Mouse (Mus musculus): ENCODE results near the gene Col11a2.
"Not testable (repeated sequence)": the region's sequence is repeated elsewhere in the genome, so short reads cannot be mapped to it uniquely, and the experiment has no call there.

The Col11a2 gene

DNA sequence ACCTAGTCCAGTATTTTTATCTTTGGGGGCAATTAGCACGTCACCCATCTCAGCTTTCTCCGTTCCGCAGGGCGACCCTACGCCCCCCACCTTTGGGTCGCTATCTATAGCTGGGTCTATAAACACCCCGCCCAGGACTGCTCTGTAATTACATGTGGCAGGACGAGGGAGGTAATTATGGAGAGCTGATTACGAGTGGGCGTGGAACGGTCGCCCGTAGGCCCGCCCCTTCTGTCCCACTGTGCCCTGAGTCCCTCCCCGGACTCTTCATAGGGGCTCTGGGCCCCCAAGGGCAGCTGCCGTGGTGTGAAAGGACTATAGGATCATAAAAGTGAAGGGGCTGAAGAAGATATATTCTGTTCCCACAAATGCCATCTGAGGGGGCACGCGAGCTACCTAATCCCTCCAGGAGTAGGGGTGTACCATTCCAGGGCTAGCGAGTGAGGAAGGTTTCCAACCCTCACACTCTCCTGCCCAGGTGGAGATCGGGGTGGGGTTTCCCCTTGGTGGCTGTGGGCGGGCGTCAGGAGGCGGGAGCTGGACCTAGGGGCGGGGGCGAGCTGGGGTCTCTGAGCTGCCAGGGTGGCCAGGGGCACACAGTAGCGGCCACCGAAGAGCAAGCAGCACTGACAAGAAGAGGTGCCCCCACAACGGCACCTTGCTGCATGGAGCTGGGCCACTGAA is at the start of gene Col11a2:
Gene Col11a2, plus strand, starts transcription at position 560 of the 684 bp plus-strand sequence.
- DNase-seq (ENCODE audit: low spot score in 2 of 2), result peak; percentile 45 to 46

DNA sequence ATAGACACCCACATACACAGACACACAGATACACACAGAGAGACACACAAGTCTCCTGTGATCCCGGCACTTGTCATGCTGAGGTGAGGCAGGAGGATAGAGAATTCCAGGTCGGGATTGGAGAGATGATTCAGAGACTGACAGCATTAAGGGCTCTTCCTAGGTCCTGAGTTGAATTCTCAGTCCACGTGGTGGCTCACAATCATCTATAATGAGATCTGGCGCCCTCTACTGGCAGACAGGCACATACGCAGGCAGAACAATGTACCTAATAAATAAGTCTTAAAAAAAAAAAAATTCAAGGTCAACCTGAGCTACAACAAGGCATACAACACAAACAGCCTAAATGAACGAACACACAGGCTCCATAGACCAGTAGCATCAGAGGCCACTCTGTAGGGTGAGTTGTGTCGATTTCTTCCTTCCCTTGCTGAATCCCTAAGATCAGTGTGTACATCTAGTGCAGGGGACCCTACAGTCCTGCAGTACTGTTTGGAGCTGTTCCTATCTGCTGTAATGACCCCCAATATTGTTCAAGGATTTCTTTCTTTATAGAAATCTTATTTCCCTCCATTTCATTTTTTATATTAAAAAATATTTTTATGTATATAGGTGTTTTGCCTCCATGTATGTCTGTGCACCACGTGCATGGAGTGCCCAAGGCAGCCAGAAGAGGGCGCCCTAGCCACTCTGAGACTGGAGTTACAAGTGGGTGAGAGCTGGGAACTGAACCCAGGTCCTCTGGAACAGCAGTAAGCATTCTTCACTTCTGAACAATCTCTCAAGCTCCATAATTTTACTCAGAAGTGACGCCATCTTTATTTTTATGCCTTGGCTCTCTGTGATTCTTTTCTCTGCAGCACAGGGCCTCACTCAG is 47.2 kb upstream of the Col11a2 start:
- DNase-seq (ENCODE audit: low spot score in 2 of 2), result peak in 1 of 2 experiments; percentile 47

DNA sequence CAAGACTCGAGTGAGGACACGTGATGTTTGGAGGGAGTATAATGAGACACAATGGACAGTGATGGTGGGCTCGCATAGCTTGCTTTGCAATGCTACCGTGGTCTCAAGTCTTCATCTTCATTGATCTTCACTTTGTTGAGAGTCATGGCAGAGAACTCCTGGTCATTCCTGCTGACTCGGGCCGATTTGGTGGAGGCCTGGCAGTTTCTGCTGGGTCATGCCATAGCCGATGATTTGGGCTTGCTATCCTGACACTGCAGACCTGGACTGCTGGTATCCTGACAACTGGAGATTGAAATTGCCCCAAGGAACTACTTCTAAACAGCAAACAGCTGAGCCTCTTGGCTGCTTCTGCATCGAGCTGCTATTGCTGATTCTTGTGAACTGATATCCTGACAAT is 44.3 kb upstream of the Col11a2 start:
- no peak for DNase-seq (ENCODE audit: low spot score in 2 of 2)

DNA sequence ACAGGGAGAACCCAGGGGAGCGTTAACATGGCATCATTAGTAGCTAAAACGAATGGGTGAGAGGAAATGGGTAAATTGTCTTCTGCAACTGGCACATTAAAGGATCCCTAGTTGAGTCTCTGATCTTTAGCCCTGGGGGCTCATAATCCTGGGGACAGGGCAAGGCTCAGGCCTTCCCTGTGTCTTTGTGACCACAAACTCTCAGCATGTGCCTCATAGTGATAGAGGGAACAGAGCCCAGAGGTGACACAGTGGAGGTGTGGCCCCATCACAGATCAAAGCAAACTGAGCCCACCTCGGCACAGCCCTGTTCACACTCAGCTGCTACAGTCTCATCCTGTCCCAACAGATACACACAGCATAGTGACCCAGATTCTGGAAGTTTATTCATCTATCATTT is 43.6 kb upstream of the Col11a2 start:
- no peak for DNase-seq (ENCODE audit: low spot score in 2 of 2)

DNA sequence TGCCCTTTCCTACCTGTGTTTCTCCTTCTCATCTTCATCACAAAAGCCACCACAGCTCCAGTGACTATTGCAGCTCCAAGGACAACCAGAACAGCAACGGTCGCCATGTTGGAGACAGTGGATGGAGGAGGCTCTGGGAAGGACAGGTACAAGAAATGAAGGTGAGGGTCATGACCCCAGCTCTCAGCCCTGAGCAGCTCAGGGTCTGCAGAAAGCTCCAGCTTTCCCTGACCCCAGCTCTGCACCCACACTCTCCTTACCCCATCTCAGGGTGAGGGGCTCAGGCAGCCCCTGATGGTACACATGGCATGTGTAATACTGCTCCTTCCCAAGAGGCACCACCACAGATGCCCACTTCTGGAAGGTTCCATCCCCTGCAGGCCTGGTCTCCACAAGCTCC is 42.2 kb upstream of the Col11a2 start:
- DNase-seq (ENCODE audit: low spot score in 2 of 2), result not testable (repeated sequence)

DNA sequence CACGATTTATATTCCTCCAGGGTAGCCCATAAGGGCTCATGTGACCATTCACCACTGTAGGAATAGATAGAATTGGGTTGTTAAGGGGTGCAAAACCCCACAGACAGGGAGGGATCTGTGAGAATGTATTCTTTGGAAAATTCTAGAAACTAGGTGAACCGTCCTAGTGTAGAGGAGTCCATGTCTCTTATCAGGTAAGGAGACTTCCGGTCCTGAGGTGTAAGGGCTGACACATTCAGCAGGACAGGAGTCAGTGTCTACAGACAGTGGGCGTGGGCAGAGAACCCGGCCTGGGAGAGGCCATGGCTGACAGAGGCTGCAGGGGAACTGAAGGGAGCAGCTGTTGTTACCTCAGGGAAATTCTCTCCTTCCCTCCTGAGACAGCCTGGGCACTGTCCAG is 40.5 kb upstream of the Col11a2 start:
- DNase-seq (ENCODE audit: low spot score in 2 of 2), result not testable (repeated sequence)

DNA sequence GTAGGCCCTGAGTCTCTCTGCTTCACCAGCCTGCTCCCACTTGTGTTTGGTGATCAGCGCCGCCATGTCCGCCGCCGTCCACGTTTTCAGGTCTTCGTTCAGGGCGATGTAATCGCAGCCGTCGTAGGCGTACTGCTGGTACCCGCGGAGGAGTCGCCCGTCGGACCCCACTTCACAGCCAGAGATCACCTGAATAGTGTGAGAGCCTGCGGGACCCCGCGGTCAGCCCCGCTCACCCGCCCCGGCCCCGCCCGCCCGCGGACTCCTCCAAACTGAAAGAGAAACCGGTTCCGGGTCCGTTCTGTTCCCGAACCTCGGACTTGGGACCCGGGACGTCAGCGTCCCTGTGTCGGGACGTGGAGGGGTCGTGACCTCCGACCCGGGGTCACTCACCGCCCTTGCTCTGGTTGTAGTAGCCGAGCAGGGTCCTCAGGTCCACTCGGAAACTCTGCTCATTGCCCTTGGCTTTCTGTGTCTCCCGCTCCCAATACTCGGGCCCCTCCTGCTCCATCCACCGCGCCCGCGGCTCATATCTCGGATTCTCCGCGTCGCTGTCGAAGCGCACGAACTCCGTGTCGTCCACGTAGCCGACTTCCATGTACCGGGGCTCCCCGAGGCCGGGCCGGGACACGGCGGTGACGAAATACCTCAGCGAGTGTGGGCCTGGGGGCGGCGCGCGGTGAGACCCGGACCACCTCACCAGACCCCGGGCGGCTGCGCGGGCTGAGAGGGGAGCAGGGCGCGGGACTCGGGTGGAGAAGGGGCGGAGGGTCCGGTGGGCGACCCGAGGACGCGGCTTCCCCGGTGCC is 39.7 kb upstream of the Col11a2 start:
- DNase-seq (ENCODE audit: low spot score in 2 of 2), result peak in 1 of 2 experiments; percentile 46

DNA sequence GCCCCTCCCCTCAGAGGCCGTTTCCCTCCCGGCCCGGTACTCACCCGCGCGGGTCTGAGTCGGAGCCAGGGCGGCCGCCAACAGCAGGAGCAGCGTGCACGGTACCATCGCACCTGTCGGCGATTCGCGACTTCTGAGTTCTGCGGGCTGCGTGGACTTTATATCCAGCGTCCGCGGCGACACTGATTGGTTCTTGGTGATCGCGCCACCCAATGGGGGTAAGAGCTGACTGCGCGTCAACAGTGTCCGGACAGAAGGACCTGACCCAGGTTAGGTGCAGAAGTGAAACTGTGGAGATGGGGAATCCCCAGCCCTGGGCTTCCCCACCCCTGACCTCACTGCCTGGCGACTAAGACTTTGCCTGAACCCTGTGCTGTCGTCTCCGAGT is 39.1 kb upstream of the Col11a2 start, which contains the start of gene H2-K1:
Gene H2-K1, minus strand, starts transcription at position 198 of the 388 bp plus-strand sequence.
- DNase-seq (ENCODE audit: low spot score in 2 of 2), result peak; percentile 80 to 82

DNA sequence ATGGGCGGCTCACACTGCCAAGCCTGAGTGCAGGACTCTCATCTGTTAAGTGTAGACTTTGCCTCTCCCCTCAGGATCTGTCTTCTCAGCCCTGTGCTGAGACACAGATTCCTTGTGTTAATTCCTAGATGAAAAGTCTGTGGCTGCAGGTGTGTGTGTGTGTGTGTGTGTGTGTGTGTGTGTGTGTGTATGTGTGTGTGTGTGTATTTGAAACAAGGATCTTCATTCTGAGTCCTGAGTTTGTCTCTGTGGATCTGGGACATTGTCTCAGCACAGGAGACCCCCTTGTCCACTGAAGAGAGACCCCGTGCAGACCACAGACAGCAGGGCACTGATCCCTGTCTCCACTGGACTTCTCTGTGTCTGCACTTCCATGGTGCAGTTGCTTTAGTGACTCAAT is 38.4 kb upstream of the Col11a2 start:
- DNase-seq (ENCODE audit: low spot score in 2 of 2), result not testable (repeated sequence)

DNA sequence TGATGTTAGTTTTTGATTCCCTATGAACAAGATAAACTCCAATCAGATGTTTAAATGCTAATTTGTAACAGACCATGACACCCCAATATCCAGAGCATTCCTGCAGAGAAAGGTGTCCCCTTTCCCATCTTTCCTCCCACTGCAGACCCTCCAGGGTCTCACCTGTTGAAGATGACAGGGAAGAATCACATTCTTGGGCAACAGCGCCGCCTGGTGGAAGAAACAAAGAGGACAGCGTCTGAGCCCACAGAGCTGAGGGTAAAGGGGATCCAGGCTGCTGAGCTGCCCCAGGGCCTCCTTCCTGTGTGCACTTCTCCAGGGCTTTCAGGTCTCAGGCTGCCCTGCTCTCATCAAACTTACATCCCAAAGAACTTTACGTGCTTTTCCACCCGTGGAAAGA is 35.8 kb upstream of the Col11a2 start:
- DNase-seq (ENCODE audit: low spot score in 2 of 2), result no peak

DNA sequence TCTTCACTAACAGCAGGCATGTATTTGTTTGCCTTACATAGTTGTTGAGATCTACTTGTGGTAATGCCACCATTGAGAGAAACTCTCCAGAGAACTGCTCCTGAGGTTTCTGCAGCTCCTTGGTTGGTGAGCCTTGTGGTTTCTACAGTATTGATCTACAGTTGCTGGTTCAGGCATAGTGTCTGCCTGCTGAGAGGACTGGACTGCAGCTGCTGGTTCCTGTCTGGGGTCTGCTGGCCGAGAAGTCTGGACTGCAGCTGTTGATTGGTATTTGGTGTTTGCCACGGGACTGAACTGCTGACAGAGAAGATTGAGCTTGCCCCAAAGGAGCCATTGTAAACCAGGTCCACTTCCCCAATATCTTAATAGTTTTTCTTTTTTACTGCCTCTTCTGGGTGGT is 32.7 kb upstream of the Col11a2 start:
- DNase-seq (ENCODE audit: low spot score in 2 of 2), result no peak

DNA sequence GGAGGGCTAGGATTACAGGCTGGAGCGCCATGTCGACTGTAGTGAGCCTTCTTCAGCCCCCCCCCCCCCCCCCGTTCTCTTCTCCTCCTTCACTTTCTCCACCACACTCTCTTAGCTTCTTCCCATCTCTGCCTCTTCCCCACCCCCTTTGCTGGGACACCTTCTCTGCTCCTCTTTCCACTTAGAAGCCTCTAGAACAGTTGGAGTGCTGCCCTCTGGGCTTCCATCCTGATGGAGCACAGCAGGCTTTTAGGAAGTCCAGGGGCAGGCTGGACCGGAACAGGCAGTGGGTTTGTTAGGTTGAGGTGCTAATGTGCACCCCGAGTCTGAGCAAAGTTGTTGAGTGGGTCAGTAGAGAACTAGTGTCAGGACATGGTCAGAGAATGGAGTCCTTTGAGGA is 29.1 kb upstream of the Col11a2 start:
- no peak for DNase-seq (ENCODE audit: low spot score in 2 of 2)

DNA sequence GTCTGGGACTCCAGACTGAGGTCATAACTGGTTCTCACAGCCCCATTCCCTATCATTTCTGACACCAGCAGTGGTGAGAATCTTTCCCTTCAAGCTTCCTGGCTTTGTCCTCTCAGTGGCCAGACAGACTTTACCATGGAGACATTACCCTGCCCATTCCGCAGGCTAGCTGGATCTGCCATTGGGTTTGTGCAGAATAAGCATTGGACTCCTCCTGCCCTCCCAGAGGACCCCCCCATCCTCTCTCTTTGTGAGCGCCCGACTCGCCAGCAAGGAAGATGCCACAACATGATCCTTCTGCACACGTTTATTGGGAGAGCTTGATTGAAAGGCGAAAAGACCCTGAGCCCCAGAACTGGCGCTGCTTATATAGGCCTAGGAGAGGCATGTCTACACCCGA is 25.8 kb upstream of the Col11a2 start:
- DNase-seq (ENCODE audit: low spot score in 2 of 2), result peak in 1 of 2 experiments; percentile 14

DNA sequence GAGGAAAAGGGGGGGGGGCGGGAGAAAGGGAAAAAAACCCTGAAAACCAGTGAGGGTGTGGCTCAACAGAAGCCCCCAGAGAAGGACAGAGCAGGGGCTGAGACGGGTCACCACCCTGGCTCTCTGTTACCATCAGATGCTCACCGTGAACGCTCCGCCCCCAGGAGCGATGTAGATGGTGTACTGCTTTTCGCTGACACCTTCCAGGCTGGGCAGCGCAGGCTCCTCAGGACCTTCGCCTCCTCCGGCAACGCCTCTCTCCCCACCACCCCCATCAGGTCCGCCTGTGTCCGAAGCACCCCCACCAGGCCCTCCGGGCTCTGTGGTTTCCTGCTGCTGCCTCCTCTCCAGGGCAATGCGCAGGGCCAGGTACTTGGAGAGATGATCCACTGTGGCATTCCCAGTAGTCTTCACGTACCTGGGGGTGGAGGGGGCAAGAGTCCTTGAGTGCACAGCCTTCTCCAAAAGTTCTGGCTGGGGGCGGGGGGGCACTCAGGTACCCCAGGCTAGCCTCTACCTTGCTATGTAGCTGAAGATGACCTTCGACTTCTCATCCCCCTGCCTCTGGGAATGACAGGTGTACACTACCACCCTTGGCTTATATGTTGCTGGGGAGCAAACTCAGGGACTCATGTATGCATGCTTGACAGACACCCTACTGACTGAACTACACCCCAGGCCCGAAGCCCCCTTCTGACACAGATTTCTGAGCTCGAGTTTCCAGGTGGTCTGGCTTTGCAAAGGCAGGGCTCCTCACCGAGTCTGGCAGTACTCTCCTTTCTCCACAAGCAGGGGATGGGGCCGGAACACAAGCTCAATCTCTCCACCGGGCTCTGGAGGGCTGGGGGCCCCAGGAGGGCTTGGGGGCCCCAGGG is 17.5 kb upstream of the Col11a2 start:
- DNase-seq (ENCODE audit: low spot score in 2 of 2), result peak in 1 of 2 experiments; percentile 24

DNA sequence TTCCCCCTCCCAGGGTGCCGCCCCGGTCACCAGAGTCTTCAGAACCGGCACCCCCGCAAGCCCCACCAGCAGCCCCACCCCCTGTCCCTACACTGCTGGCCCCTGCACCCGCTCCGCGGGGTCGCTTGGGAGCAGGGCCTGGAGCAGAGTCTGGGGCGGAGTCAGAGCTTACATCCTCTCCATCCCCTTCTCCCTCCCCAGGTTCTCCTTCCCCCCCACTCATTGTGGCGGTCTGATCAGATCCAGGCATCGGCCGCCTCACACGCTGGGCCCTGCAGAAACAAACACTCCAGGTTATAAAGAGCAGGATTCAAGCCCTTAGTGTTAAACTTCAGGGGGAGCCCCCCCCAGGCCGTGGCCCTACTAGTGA is 16.8 kb upstream of the Col11a2 start:
- no peak for DNase-seq (ENCODE audit: low spot score in 2 of 2)

DNA sequence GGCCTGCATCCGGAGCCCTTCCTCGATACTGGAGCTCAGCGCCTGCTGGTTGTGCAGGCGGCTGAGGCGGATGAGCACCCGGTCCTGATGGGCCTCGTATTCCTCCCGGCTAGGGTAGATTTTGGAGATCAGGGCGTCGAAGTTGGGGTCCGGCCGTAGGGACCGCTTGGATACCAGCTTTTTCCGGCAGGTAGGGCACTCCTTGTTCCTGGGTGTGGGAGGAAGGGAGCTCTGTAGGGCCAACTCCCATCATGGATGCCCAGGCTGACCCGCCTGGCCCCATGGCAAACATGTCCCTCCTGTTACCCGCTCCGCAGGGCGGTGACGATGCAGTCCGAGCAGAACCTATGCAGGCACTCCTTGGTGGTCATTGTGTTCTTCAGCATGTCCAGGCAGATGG is 16.2 kb upstream of the Col11a2 start:
- peak; percentile 36 to 42 for DNase-seq (ENCODE audit: low spot score in 2 of 2)

DNA sequence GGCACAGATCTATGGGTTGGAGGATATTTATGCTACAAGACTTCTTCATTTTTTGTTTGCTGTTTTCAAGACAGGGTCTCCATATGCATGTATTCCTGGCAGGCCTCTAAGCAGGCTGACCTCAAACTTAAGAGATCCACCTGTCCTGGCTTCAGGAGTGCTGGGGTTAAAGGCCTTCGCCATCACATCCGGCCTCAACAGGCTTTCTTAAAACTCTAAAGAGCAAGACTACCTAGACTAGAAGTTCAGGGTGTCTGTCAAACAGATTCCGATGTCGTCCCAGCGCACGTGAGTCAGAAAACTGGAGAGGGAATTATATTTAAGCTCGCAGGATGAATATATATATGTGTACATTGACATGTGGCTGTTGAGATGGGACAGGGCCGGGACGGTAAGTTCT is 15.6 kb upstream of the Col11a2 start:
- DNase-seq (ENCODE audit: low spot score in 2 of 2), result no peak

DNA sequence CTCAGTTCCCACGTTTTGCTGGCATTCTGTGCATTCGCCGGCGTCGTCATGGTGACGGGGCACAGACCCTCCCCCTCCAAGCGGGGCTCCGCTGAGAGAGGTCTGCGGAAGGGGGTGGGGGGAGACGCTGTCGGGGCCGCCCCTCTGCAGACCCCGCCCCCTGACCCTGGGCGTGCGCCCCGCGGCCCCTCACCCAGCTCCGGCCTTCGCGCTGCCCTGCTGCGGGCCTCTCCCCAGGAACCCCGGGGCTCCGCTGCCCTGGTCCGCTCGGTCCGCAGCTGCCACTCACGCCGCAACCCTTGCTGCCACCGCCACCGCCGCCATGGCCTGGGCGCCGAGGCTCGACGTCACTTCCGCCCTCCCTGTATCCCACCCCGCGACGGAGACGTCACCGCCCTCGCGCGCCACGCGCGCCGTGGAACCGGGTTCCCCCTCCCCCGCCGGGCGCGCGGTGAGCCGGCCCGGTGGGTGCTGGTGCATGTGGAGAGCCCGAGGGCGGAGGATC is 14.9 kb upstream of the Col11a2 start, which contains the start of gene Ring1:
Gene Ring1, minus strand, starts transcription at position 364 of the 505 bp plus-strand sequence.
- DNase-seq (ENCODE audit: low spot score in 2 of 2), result peak; percentile 93 to 94

DNA sequence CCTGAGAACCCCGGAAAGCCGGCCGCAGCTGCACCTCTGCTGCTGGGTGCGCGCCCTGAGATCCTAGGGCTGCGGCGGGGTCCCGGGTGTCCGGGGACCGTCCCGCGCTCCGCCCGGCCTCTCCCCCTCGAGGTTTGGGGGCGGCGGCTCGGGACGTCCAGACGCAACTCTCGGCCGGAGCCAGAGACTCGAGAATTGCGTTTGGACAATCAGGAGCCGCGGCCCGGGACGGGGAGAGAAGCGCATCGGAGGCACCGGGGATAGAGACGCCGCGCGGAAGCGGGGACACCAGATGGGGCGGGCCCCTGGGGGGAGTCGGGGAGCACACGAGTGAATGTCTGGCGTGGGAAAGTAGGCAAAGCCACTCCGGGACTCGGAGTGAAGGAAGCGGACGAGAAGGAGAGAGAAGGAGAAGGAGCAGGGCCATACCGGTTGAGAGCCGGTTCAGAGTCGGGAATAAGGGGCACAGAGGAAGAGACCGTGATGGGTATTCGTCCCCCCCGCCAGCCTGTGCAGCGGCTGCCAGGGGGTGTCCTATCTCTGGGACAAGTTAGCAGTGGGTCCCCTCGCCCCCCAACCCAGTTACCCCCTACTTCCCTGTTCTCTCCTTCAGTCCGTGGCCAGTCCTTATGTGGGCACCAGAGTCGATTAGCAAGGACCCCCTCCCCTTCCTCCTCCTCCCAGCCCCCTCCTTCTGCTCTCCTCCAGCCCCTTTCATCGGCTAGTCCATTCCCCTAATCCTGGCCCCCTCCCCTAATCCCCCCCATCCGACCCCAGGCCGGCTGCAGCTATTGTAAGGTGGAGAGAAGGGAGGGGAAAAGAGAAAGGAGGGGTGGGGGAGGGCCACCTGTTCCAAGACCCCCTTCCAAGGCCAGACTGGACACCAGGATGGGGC is 14.1 kb upstream of the Col11a2 start:
- DNase-seq (ENCODE audit: low spot score in 2 of 2), result peak in 1 of 2 experiments; percentile 64

DNA sequence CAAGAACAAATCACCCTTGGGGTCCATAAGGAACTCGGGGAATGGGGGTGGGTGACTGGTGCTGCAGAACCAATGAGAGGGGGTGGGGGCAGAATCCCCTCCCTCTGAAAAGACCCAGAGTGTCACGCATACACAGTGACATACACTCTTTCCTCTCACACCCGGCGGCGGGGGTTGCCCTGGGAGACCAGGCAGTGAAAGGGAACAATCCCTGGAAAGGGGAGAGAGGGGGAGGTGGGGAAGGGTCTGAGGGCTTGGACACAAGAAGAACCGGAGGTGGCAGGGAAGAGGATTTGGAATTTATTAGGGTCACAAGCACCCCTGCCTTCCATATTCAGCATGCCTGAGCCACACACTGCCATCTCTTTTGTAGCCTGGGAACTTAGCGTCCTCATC is 13.5 kb upstream of the Col11a2 start:
- DNase-seq (ENCODE audit: low spot score in 2 of 2), result peak; percentile 56 to 61
